Mouse (Mus musculus) intestine, embryonic 15.5 days (tissue): ENCODE measurements around the gene Bad. TPM values are rescaled to one million over a fixed set of nuclear protein-coding genes. Genes with fewer than 3 reads are reported as not detected.
"Not testable (repeated sequence)": the region's sequence is repeated elsewhere in the genome, so short reads cannot be mapped to it uniquely, and the experiment has no call there.

Experiments used
- ATAC-seq: fragments of 200-750 bp; cut with Nextera tagmentation; 2 replicates; pipeline ENCODE4 v1.8.0; 2017; ENCODE audit warnings: moderate TSS enrichment, moderate library complexity
- H3K27ac ChIP-seq: fragments of 300-500 bp; sonication (generic); 2 replicates; pipeline ENCODE4 v1.5.1; 2015; ENCODE audit warnings: mild to moderate bottlenecking, inconsistent platforms
- H3K27me3 ChIP-seq: fragments of 300-500 bp; sonication (generic); replicated peaks from 2 replicates; pipeline ENCODE4 v1.6.1; 2015; ENCODE audit warnings: inconsistent platforms
- H3K36me3 ChIP-seq: fragments of 300-500 bp; sonication (generic); 2 replicates; pipeline ENCODE4 v1.6.1; 2015; ENCODE audit warnings: inconsistent platforms
- H3K4me1 ChIP-seq: fragments of 300-500 bp; sonication (generic); replicated peaks from 2 replicates; pipeline ENCODE4 v1.6.1; 2015; ENCODE audit warnings: inconsistent platforms
- H3K4me2 ChIP-seq: fragments of 300-500 bp; sonication (generic); replicated peaks from 2 replicates; pipeline ENCODE4 v1.6.1; 2015; ENCODE audit warnings: mild to moderate bottlenecking, inconsistent platforms
- H3K4me3 ChIP-seq: fragments of 300-500 bp; sonication (generic); replicated peaks from 2 replicates; pipeline ENCODE4 v1.5.1; 2015; ENCODE audit warnings: inconsistent platforms
- H3K9ac ChIP-seq: fragments of 300-500 bp; sonication (generic); 2 replicates; pipeline ENCODE4 v1.6.1; 2015; ENCODE audit warnings: inconsistent platforms
- H3K9me3 ChIP-seq: fragments of 300-500 bp; sonication (generic); 2 replicates; pipeline ENCODE4 v1.6.1; 2016; ENCODE audit warnings: inconsistent platforms
- WGBS: fragments of 180-500 bp; shearing (Covaris S2); methylation state at CpG from one replicate; pipeline ENCODE4 v1.1.7; 2015; 5-methylcytosine and 5-hydroxymethylcytosine counted together
- polyA plus RNA-seq: library from polyadenylated mRNA; unstranded; fragments of >200 nt; fragmentation: Nextera tagmentation; extraction: Ambion mirVana; gene quantifications from 2 replicates; pipeline ENCODE4 v1.2.1, GENCODE M21; 2015

The Bad gene
- 70.0 and 72.4 TPM in 2 replicates for polyA plus RNA-seq

GRCm38 (mm10) chr19:6941372-6942248 is at the start of gene Bad:
TSS of gene Bad (plus strand) at chr19:6941861.
- H3K4me3 ChIP-seq, result peak within 1 kb of the TSS; percentile 78
- WGBS, result under 1% methylated on average over 83 of the region's 83 CpGs
- no peaks in the 10 kb centered on the region for H3K36me3 ChIP-seq
- no peaks in the 10 kb centered on the region for H3K27me3 ChIP-seq
- ATAC-seq, result peak; percentile 88
- H3K4me1 ChIP-seq, result peaks cover 26% of the 10 kb centered on the region
- peak within 1 kb of the TSS; percentile 90 for H3K9ac ChIP-seq
- H3K4me2 ChIP-seq, result peak within 1 kb of the TSS; percentile 95
- H3K9me3 ChIP-seq, result no peaks in the 10 kb centered on the region
- H3K27ac ChIP-seq, result peak within 1 kb of the TSS; percentile 96

- Histone ChIP-seq H3K4me3 (no peak overlapping the region), H3K4me1 (no peaks in the 10 kb centered on the region), H3K36me3 (no peaks in the 10 kb centered on the region), H3K4me2 (peak overlapping the region; percentile 24; the same call in 1 of the 2 replicates), H3K27me3 (no peaks in the 10 kb centered on the region), H3K9me3 (no peaks in the 10 kb centered on the region), H3K9ac (no peak overlapping the region), H3K27ac (no peak overlapping the region)
- ATAC-seq, result peak; percentile 61
- 62% methylated on average over 4 of the region's 4 CpGs for WGBS
These were observed 49.1 kb upstream of the Bad start for GRCm38 (mm10) chr19:6892512-6892911.

- Histone ChIP-seq H3K9ac (no peak overlapping the region), H3K4me3 (no peak overlapping the region), H3K9me3 (no peaks in the 10 kb centered on the region), H3K27me3 (no peaks in the 10 kb centered on the region), H3K4me1 (no peaks in the 10 kb centered on the region), H3K36me3 (no peaks in the 10 kb centered on the region), H3K27ac (no peak overlapping the region), H3K4me2 (no peak overlapping the region)
- WGBS, result 91% methylated on average over 14 of the region's 14 CpGs
- no peak for ATAC-seq
These were observed 47.8 kb upstream of the Bad start for GRCm38 (mm10) chr19:6893731-6894451.

- not testable (repeated sequence) for H3K4me3 ChIP-seq, H3K36me3 ChIP-seq, H3K27ac ChIP-seq, ATAC-seq, H3K27me3 ChIP-seq, H3K4me2 ChIP-seq, H3K4me1 ChIP-seq, H3K9me3 ChIP-seq, H3K9ac ChIP-seq
- WGBS, result 85% methylated on average over 18 of the region's 18 CpGs
These were observed 45.9 kb upstream of the Bad start for GRCm38 (mm10) chr19:6895608-6896305.

GRCm38 (mm10) chr19:6899641-6900040 is 42.0 kb upstream of the Bad start:
- no peak for ATAC-seq
- H3K27me3 ChIP-seq, result no peaks in the 10 kb centered on the region
- H3K36me3 ChIP-seq, result no peaks in the 10 kb centered on the region
- H3K9ac ChIP-seq, result no peak overlapping the region
- no peak overlapping the region for H3K27ac ChIP-seq
- WGBS, result 77% methylated on average over 4 of the region's 4 CpGs
- H3K4me3 ChIP-seq, result no peak overlapping the region
- H3K9me3 ChIP-seq, result no peaks in the 10 kb centered on the region
- no peaks in the 10 kb centered on the region for H3K4me1 ChIP-seq
- no peak overlapping the region for H3K4me2 ChIP-seq

GRCm38 (mm10) chr19:6903031-6903430 is 38.6 kb upstream of the Bad start:
- Histone ChIP-seq H3K9me3 (no peaks in the 10 kb centered on the region), H3K9ac (no peak overlapping the region), H3K4me2 (no peak overlapping the region), H3K4me1 (peaks cover 7% of the 10 kb centered on the region), H3K4me3 (no peak overlapping the region), H3K36me3 (peaks cover 8% of the 10 kb centered on the region), H3K27ac (no peak overlapping the region), H3K27me3 (no peaks in the 10 kb centered on the region)
- WGBS, result 90% methylated on average over 1 of the region's 1 CpGs
- no peak for ATAC-seq

- no peak overlapping the region for H3K27ac ChIP-seq
- H3K4me1 ChIP-seq, result peaks cover 13% of the 10 kb centered on the region
- ATAC-seq, result no peak
- no peak overlapping the region for H3K4me3 ChIP-seq
- H3K27me3 ChIP-seq, result no peaks in the 10 kb centered on the region
- no peaks in the 10 kb centered on the region for H3K9me3 ChIP-seq
- peaks cover 8% of the 10 kb centered on the region for H3K36me3 ChIP-seq
- 72% methylated on average over 2 of the region's 2 CpGs for WGBS
- H3K4me2 ChIP-seq, result no peak overlapping the region
- no peak overlapping the region for H3K9ac ChIP-seq
These were observed 36.8 kb upstream of the Bad start for GRCm38 (mm10) chr19:6904846-6905245.

GRCm38 (mm10) chr19:6905498-6906159 is 36.0 kb upstream of the Bad start:
- no peak overlapping the region for H3K4me2 ChIP-seq
- no peak overlapping the region for H3K9ac ChIP-seq
- no peaks in the 10 kb centered on the region for H3K27me3 ChIP-seq
- no peak for ATAC-seq
- 92% methylated on average over 11 of the region's 11 CpGs for WGBS
- H3K4me1 ChIP-seq, result peaks cover 13% of the 10 kb centered on the region
- H3K9me3 ChIP-seq, result no peaks in the 10 kb centered on the region
- no peak overlapping the region for H3K27ac ChIP-seq
- H3K4me3 ChIP-seq, result no peak overlapping the region
- H3K36me3 ChIP-seq, result peaks cover 8% of the 10 kb centered on the region

GRCm38 (mm10) chr19:6906199-6906598 is 35.5 kb upstream of the Bad start:
- Histone ChIP-seq H3K4me1 (peaks cover 17% of the 10 kb centered on the region), H3K4me3 (no peak overlapping the region), H3K9me3 (no peaks in the 10 kb centered on the region), H3K36me3 (peaks cover 10% of the 10 kb centered on the region), H3K9ac (no peak overlapping the region), H3K4me2 (no peak overlapping the region), H3K27ac (no peak overlapping the region), H3K27me3 (no peaks in the 10 kb centered on the region)
- ATAC-seq, result no peak
- WGBS, result 81% methylated on average over 3 of the region's 3 CpGs

GRCm38 (mm10) chr19:6907094-6907493 is 34.6 kb upstream of the Bad start:
- H3K4me3 ChIP-seq, result no peak overlapping the region
- no peak overlapping the region for H3K27ac ChIP-seq
- ATAC-seq, result no peak
- H3K4me2 ChIP-seq, result no peak overlapping the region
- no peak overlapping the region for H3K9ac ChIP-seq
- H3K9me3 ChIP-seq, result no peaks in the 10 kb centered on the region
- no peaks in the 10 kb centered on the region for H3K27me3 ChIP-seq
- WGBS, result 91% methylated on average over 8 of the region's 8 CpGs
- H3K4me1 ChIP-seq, result peaks cover 20% of the 10 kb centered on the region
- H3K36me3 ChIP-seq, result peaks cover 18% of the 10 kb centered on the region

GRCm38 (mm10) chr19:6907811-6908540 is 33.7 kb upstream of the Bad start:
- Histone ChIP-seq H3K9me3 (no peaks in the 10 kb centered on the region), H3K4me2 (peak overlapping the region; percentile 77), H3K9ac (peak overlapping the region; percentile 68), H3K4me3 (peak overlapping the region; percentile 56), H3K27me3 (no peaks in the 10 kb centered on the region), H3K36me3 (peaks cover 26% of the 10 kb centered on the region), H3K4me1 (peaks cover 20% of the 10 kb centered on the region), H3K27ac (no peak overlapping the region)
- WGBS, result 78% methylated on average over 7 of the region's 7 CpGs
- no peak for ATAC-seq
